ENCODE assay signal across 8 mouse cellular contexts in the genomic region with DNA sequence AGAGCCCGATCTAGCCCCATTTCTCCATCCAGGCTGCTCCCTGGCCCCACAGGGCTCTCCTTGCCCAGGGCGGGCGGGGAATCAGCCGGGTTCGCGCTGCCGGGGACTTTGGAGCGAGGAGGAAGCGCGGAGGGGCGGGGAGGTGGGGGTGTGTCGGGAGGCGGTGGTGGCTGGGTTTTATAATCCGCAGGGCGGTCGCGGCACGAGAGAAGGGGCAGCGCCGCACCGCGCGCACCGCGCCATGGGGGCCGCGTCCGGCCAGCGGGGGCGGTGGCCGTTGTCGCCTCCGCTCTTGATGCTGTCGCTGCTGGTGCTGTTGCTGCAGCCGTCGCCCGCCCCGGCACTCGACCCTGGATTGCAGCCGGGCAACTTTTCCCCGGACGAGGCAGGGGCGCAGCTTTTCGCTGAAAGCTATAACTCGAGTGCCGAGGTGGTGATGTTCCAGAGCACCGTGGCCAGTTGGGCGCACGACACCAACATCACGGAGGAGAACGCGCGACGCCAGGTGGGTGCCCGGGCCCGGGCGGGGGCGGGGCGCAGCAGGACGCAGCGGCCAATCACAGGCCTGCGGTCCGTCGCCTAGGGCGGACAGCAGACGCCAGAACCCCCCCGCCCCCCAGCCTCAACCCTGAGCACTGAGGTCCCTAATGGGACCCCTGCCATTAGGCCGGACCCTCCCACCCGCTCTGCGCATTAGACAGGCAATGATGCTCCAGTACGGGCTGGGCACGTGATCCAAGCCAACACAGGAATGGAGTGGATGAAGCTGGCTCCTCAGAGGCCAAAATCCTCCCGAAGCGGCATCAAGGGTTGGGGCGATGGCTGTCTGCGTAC. TPM values are rescaled to one million over a fixed set of nuclear protein-coding genes. Genes with fewer than 3 reads are reported as not detected.
DNase-seq lines count a peak whose midpoint lies in the region; ATAC-seq and TF ChIP-seq lines count a peak whose summit lies in the region.

A gene (plus strand): TSS at position 205 of the 834 bp plus-strand sequence.

- H3K36me3 ChIP-seq in erythroblast, embryonic 14.5 days (ENCODE audit: control insufficient read depth) = no peaks in the 10 kb centered on the region
- no peaks in the 10 kb centered on the region for H3K36me3 ChIP-seq in intestine, embryonic 15.5 days
- H3K36me3 ChIP-seq in liver, embryonic 14.5 days (replicated peaks; ENCODE audit: control insufficient read depth, insufficient read depth, low read depth) = no peaks in the 10 kb centered on the region
- no peaks in the 10 kb centered on the region for H3K36me3 ChIP-seq in neural tube, embryonic 11.5 days (ENCODE audit: control insufficient read depth, insufficient read depth, low read length)

- H3K9me3 ChIP-seq in erythroblast, embryonic 14.5 days (ENCODE audit: control insufficient read depth, low read length) = no peaks in the 10 kb centered on the region
- no peaks in the 10 kb centered on the region for H3K9me3 ChIP-seq in intestine, embryonic 15.5 days
- no peaks in the 10 kb centered on the region for H3K9me3 ChIP-seq in liver, embryonic 14.5 days (ENCODE audit: control insufficient read depth, low read length)
- no peaks in the 10 kb centered on the region for H3K9me3 ChIP-seq in neural tube, embryonic 11.5 days (ENCODE audit: control insufficient read depth, low read length)

- DNase-seq in brain, embryonic 14.5 days (ENCODE audit: low read depth) = peak; percentile 47
- peak in 1 of 2 experiments; percentile 47 for DNase-seq in gastrocnemius, postnatal 4 days (ENCODE audit: low spot score in 2 of 2)
- no peak for DNase-seq in liver, embryonic 14.5 days (ENCODE audit: low read depth in 3 of 3, low spot score in 3 of 3)
- peak; percentile 67 for DNase-seq in neural tube, embryonic 11.5 days (ENCODE audit: low spot score)
- DNase-seq in urinary bladder, postnatal 25 days (ENCODE audit: low spot score) = no peak

- H3K4me2 ChIP-seq in intestine, embryonic 15.5 days (replicated peaks) = peak within 1 kb of the TSS; percentile 99
- H3K4me2 ChIP-seq in liver, embryonic 14.5 days (ENCODE audit: low read depth) = peak within 1 kb of the TSS; percentile 59
- H3K4me2 ChIP-seq in neural tube, embryonic 11.5 days (ENCODE audit: low read depth) = peak within 1 kb of the TSS; percentile 97

- no peak for TF ChIP-seq EP300 in liver, embryonic 14.5 days (IDR thresholded peaks at IDR 0.05; ENCODE audit: low read depth)

- peak within 1 kb of the TSS; percentile 22 for H3K4me3 ChIP-seq in erythroblast, embryonic 14.5 days (replicated peaks)
- peak within 1 kb of the TSS; percentile 51 for H3K4me3 ChIP-seq in intestine, embryonic 15.5 days (replicated peaks)
- peak within 1 kb of the TSS; percentile 13 to 41; a peak in 2 of 4 replicates for H3K4me3 ChIP-seq in liver, embryonic 14.5 days (ENCODE audit: insufficient read depth in 1 of 2, low read depth in 2 of 2, low read length in 2 of 2)
- peak within 1 kb of the TSS; percentile 51 for H3K4me3 ChIP-seq in neural tube, embryonic 11.5 days (ENCODE audit: low read depth, low read length)

- under 1% methylated on average over 64 of the region's 76 CpGs for WGBS in intestine, embryonic 15.5 days
- 2% methylated on average over 62 of the region's 76 CpGs for WGBS in liver, embryonic 14.5 days (ENCODE audit: insufficient replicate concordance)
- under 1% methylated on average over 56 of the region's 76 CpGs for WGBS in neural tube, embryonic 11.5 days

- ATAC-seq in erythroblast, adult 5-6 weeks (replicated peaks; ENCODE audit: low FRiP score, poor library complexity, severe bottlenecking) = no peak
- ATAC-seq in intestine, embryonic 15.5 days = peak; percentile 78
- no peak for ATAC-seq in liver, embryonic 14.5 days (ENCODE audit: insufficient read depth)
- ATAC-seq in neural tube, embryonic 11.5 days (ENCODE audit: insufficient read depth, low FRiP score, low TSS enrichment) = peak; percentile 58

- peak within 1 kb of the TSS; percentile 49 for H3K9ac ChIP-seq in intestine, embryonic 15.5 days
- H3K9ac ChIP-seq in liver, embryonic 14.5 days (replicated peaks) = no peak within 1 kb of the TSS
- peak within 1 kb of the TSS; percentile 30 for H3K9ac ChIP-seq in neural tube, embryonic 11.5 days (ENCODE audit: low read length)

- no peak within 1 kb of the TSS for H3K27ac ChIP-seq in intestine, embryonic 15.5 days
- no peak within 1 kb of the TSS for H3K27ac ChIP-seq in liver, embryonic 14.5 days
- no peak within 1 kb of the TSS for H3K27ac ChIP-seq in neural tube, embryonic 11.5 days (ENCODE audit: low read depth, low read length)

- no peak for TF ChIP-seq POLR2A in brain, embryonic 14.5 days (IDR thresholded peaks at IDR 0.05; ENCODE audit: borderline replicate concordance, extremely low read depth, insufficient read depth, insufficient read length, poor library complexity, severe bottlenecking)

- TF ChIP-seq CTCF in brain, embryonic 14.5 days (IDR thresholded peaks at IDR 0.05; ENCODE audit: borderline replicate concordance, extremely low read depth, insufficient read depth, insufficient read length) = no peak
- TF ChIP-seq CTCF in liver, embryonic 14.5 days (IDR thresholded peaks at IDR 0.05; ENCODE audit: low read depth) = no peak

- H3K27me3 ChIP-seq in erythroblast, embryonic 14.5 days (ENCODE audit: control insufficient read depth) = peaks cover 55% of the 10 kb centered on the region
- H3K27me3 ChIP-seq in intestine, embryonic 15.5 days (replicated peaks) = peaks cover 30% of the 10 kb centered on the region
- peaks cover 32% of the 10 kb centered on the region for H3K27me3 ChIP-seq in liver, embryonic 14.5 days (ENCODE audit: control insufficient read depth, insufficient read depth, low read length)
- peaks cover 28% of the 10 kb centered on the region for H3K27me3 ChIP-seq in neural tube, embryonic 11.5 days (ENCODE audit: control insufficient read depth, insufficient read depth, low read length)

- H3K4me1 ChIP-seq in erythroblast, embryonic 14.5 days (ENCODE audit: control insufficient read depth) = no peaks in the 10 kb centered on the region; the same call in none of the 2 replicates
- H3K4me1 ChIP-seq in intestine, embryonic 15.5 days (replicated peaks) = peaks cover 13% of the 10 kb centered on the region
- no peaks in the 10 kb centered on the region for H3K4me1 ChIP-seq in liver, embryonic 14.5 days (replicated peaks; ENCODE audit: control insufficient read depth in 2 of 2, insufficient read depth in 2 of 2, low read length in 1 of 2)
- H3K4me1 ChIP-seq in neural tube, embryonic 11.5 days (ENCODE audit: control insufficient read depth, insufficient read depth, low read length) = 0 out of 2 replicates have a peak, but pooled peaks cover 2% of the 10 kb centered on the region

RNA-seq across cellular contexts. Expression of the gene that starts here (rescaled TPM):
- not detected in 2 replicates for polyA plus RNA-seq in erythroblast, embryonic 14.5 days (2012)
- 0.96 and 7.3 TPM in 2 replicates for total RNA-seq in erythroblast, adult 5-6 weeks (2015; ENCODE audit: low replicate concordance)
- total RNA-seq in erythroblast, adult 5-6 weeks (2017; ENCODE audit: low replicate concordance) = 2.3 and 5.3 TPM in 2 replicates
- polyA plus RNA-seq in brain, embryonic 14.5 days (2012; rRNA removed) = 4.9 and 8.9 TPM in 2 replicates
- total RNA-seq in gastrocnemius, postnatal 4 days (2021) = 10 to 100 TPM; 23.0 to 35.7 TPM
- polyA plus RNA-seq in intestine, embryonic 15.5 days (2015; fragmentation: Nextera tagmentation; extraction: Ambion mirVana) = 6.9 and 11.1 TPM in 2 replicates
- polyA plus RNA-seq in liver, embryonic 14.5 days (2012; rRNA removed) = 0.07 and 0.08 TPM in 2 replicates
- not detected in 2 replicates for polyA plus RNA-seq in liver, embryonic 14.5 days (2014; fragmentation: Nextera tagmentation; extraction: Ambion mirVana)
- 0.44 and 0.51 TPM in 2 replicates for polyA plus RNA-seq in neural tube, embryonic 11.5 days (2014; fragmentation: Nextera tagmentation; extraction: Ambion mirVana)

Comparison
In these comparisons a context has a peak if more than half of its experiments do, and no peak if none do; other contexts are left out.
1. Peak in DNase-seq, ATAC-seq, H3K4me3 ChIP-seq, H3K9ac ChIP-seq and H3K4me2 ChIP-seq in neural tube, embryonic 11.5 days; RNA of the gene not detected or under 1 TPM.